Mouse (Mus musculus): ENCODE measurements around the gene Zzef1. TPM values are rescaled to one million over a fixed set of nuclear protein-coding genes. Genes with fewer than 3 reads are reported as not detected.

Gene Zzef1
- polyA plus RNA-seq, 1 experiment from 2014 or later: 18.0 TPM

DNA sequence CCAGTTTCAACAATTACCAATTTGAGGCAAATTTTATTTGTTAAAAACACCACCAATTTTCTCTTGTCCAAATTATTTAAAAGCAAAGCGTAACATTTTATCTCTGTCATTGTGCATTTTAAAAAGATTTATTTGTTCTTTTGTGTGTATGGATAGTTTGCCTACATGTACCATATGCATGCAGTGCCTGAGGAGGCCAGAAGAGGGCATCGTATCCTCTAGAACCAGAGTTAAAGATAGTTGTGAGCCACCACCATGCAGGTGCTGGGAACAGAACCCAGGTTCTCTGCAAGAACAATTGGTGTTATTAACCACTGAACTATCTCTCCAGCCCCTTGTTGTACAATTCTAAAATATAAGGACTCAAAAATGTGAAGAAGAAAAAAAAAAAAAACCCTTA, 18.2 kb downstream of the Zzef1 start:
- no peak for ATAC-seq (ENCODE audit: low FRiP score, low TSS enrichment)

DNA sequence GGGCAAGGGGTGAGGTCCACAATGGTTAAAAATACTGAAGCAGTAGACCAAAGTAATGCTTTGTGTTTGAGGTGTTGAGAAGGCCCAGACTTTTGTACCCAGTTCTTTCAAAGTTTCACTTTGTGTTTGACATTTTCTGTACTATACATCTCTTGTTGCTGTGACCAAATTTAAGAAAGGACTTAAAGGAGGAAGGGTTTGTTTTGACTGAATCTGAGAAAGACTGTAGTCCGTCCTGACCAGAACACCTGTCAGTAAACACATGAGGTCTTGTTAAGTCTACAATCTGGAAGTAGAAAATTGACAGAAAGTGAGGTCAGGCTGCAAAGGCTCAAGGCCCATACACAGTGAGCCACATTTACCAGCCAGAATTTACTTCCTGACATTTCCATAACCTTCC, 20.8 kb downstream of the Zzef1 start:
- H3K4me3 ChIP-seq (replicated peaks; ENCODE audit: low read depth, low read length): no peak overlapping the region
- no peaks in the 10 kb centered on the region for H3K4me1 ChIP-seq (ENCODE audit: control insufficient read depth, insufficient read depth, low read length)
- no peak for ATAC-seq (ENCODE audit: low FRiP score, low TSS enrichment)

More for the DNA sequence above, 18.2 kb downstream of the Zzef1 start:
- Histone ChIP-seq H3K9ac (replicated peaks; ENCODE audit: low read length) (no peak overlapping the region), H3K27me3 (ENCODE audit: control insufficient read depth, insufficient read depth, low read length) (no peaks in the 10 kb centered on the region), H3K4me1 (ENCODE audit: control insufficient read depth, insufficient read depth, low read length) (no peaks in the 10 kb centered on the region), H3K9me3 (ENCODE audit: control insufficient read depth, low read length) (no peaks in the 10 kb centered on the region), H3K27ac (replicated peaks; ENCODE audit: low read depth, low read length) (no peak overlapping the region), H3K4me3 (replicated peaks; ENCODE audit: low read depth, low read length) (no peak overlapping the region), H3K36me3 (ENCODE audit: control insufficient read depth, insufficient read depth, low read length) (peaks cover 11% of the 10 kb centered on the region; the same call in 1 of the 2 replicates), H3K4me2 (ENCODE audit: low read length) (no peak overlapping the region)
- WGBS: 83% methylated on average over 2 of the region's 2 CpGs
- DNase-seq: no peak

GRCm38 (mm10) chr11:72818067-72818466, 22.0 kb downstream of the Zzef1 start:
- DNase-seq (no peak), ATAC-seq (ENCODE audit: low FRiP score, low TSS enrichment) (no peak)
- 89% methylated on average over 7 of the region's 7 CpGs for WGBS
- Histone ChIP-seq H3K4me3 (replicated peaks; ENCODE audit: low read depth, low read length) (no peak overlapping the region), H3K4me1 (ENCODE audit: control insufficient read depth, insufficient read depth, low read length) (no peaks in the 10 kb centered on the region), H3K9ac (replicated peaks; ENCODE audit: low read length) (no peak overlapping the region), H3K9me3 (ENCODE audit: control insufficient read depth, low read length) (no peaks in the 10 kb centered on the region), H3K27me3 (ENCODE audit: control insufficient read depth, insufficient read depth, low read length) (no peaks in the 10 kb centered on the region), H3K36me3 (ENCODE audit: control insufficient read depth, insufficient read depth, low read length) (peaks cover 44% of the 10 kb centered on the region), H3K4me2 (ENCODE audit: low read length) (no peak overlapping the region), H3K27ac (replicated peaks; ENCODE audit: low read depth, low read length) (no peak overlapping the region)

More for the DNA sequence above, 20.8 kb downstream of the Zzef1 start:
- H3K36me3 ChIP-seq (ENCODE audit: control insufficient read depth, insufficient read depth, low read length): peaks cover 33% of the 10 kb centered on the region; the same call in 1 of the 2 replicates
- WGBS: 93% methylated on average over 1 of the region's 1 CpGs
- no peaks in the 10 kb centered on the region for H3K27me3 ChIP-seq (ENCODE audit: control insufficient read depth, insufficient read depth, low read length)
- no peaks in the 10 kb centered on the region for H3K9me3 ChIP-seq (ENCODE audit: control insufficient read depth, low read length)
- H3K9ac ChIP-seq (replicated peaks; ENCODE audit: low read length): no peak overlapping the region
- no peak overlapping the region for H3K27ac ChIP-seq (replicated peaks; ENCODE audit: low read depth, low read length)
- no peak overlapping the region for H3K4me2 ChIP-seq (ENCODE audit: low read length)
- no peak for DNase-seq

DNA sequence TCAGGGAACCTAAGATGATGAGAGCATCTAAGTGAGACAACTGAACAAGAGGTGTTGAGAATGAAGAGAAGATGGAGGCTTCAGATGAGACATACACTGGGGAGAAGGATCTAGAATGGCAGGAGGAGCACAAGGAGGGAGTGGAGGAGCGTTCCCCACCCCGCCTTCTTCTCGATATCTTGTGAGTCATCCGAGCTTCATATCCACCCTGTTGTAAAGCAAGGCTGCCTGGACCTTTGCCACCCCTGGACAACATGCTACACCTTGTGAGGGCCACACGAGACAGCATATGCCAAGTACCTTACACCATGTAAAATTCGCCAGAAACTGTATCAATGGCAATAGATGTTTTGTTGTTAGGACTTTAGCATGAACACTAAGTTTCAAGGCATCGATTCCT, 25.0 kb downstream of the Zzef1 start:
- no peak overlapping the region for H3K27ac ChIP-seq (replicated peaks; ENCODE audit: low read depth, low read length)
- WGBS: 93% methylated on average over 7 of the region's 7 CpGs
- peaks cover 69% of the 10 kb centered on the region for H3K36me3 ChIP-seq (ENCODE audit: control insufficient read depth, insufficient read depth, low read length)
- H3K4me1 ChIP-seq (ENCODE audit: control insufficient read depth, insufficient read depth, low read length): no peaks in the 10 kb centered on the region
- no peak overlapping the region for H3K4me3 ChIP-seq (replicated peaks; ENCODE audit: low read depth, low read length)
- H3K27me3 ChIP-seq (ENCODE audit: control insufficient read depth, insufficient read depth, low read length): no peaks in the 10 kb centered on the region
- no peak overlapping the region for H3K4me2 ChIP-seq (ENCODE audit: low read length)
- no peak for ATAC-seq (ENCODE audit: low FRiP score, low TSS enrichment)
- H3K9ac ChIP-seq (replicated peaks; ENCODE audit: low read length): no peak overlapping the region
- DNase-seq: no peak
- no peaks in the 10 kb centered on the region for H3K9me3 ChIP-seq (ENCODE audit: control insufficient read depth, low read length)

DNA sequence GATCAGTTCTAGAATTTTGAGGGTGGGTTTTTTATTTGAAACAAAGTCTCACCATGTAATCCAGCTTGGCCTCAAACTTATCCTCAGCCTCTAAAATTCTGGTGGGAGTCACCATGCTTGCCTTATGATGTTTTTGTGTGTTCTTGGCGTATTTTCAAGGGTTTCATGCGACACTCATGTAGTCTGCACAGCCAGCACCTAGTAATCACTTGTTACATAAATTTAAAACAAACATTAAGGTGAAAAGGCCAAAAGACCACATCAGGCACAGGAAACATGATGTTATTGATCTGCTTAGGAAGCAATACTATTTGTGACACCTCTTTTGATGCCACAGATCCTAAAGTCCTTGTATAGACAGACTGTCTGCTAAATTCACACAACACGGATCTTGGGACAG, 33.8 kb downstream of the Zzef1 start:
- DNase-seq: no peak
- no peak overlapping the region for H3K4me3 ChIP-seq (replicated peaks; ENCODE audit: low read depth, low read length)
- WGBS: 94% methylated on average over 3 of the region's 3 CpGs
- H3K36me3 ChIP-seq (ENCODE audit: control insufficient read depth, insufficient read depth, low read length): peaks cover 85% of the 10 kb centered on the region
- no peak for ATAC-seq (ENCODE audit: low FRiP score, low TSS enrichment)
- H3K4me1 ChIP-seq (ENCODE audit: control insufficient read depth, insufficient read depth, low read length): no peaks in the 10 kb centered on the region
- H3K27ac ChIP-seq (replicated peaks; ENCODE audit: low read depth, low read length): no peak overlapping the region
- H3K9me3 ChIP-seq (ENCODE audit: control insufficient read depth, low read length): no peaks in the 10 kb centered on the region
- H3K9ac ChIP-seq (replicated peaks; ENCODE audit: low read length): no peak overlapping the region
- H3K4me2 ChIP-seq (ENCODE audit: low read length): no peak overlapping the region
- no peaks in the 10 kb centered on the region for H3K27me3 ChIP-seq (ENCODE audit: control insufficient read depth, insufficient read depth, low read length)

DNA sequence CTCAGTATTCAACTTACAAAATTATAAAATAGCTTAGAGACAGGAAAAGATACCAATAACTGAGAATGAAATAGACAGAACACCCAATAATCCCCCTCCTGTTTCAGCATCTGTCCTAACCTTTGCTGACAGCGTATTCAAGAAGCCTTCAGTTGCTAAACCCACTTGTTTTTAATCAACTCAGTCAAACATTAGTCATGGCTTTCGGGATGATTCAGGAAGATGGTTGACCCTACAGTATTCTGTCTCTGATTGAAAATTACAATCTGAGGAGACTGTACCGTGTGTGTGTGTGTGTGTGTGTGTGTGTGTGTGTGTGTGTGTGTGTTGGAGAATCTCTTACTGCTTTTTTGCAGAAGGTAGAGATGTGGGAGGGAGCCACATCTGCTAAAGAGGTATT, 46.7 kb downstream of the Zzef1 start:
- no peak overlapping the region for H3K4me3 ChIP-seq (replicated peaks; ENCODE audit: low read depth, low read length)
- ATAC-seq (ENCODE audit: low FRiP score, low TSS enrichment) (no peak), DNase-seq (no peak)
- H3K4me1 ChIP-seq (ENCODE audit: control insufficient read depth, insufficient read depth, low read length): no peaks in the 10 kb centered on the region
- no peak overlapping the region for H3K27ac ChIP-seq (replicated peaks; ENCODE audit: low read depth, low read length)
- peaks cover 58% of the 10 kb centered on the region for H3K36me3 ChIP-seq (ENCODE audit: control insufficient read depth, insufficient read depth, low read length)
- no peaks in the 10 kb centered on the region for H3K9me3 ChIP-seq (ENCODE audit: control insufficient read depth, low read length)
- no peak overlapping the region for H3K4me2 ChIP-seq (ENCODE audit: low read length)
- WGBS: 89% methylated on average over 3 of the region's 3 CpGs
- H3K27me3 ChIP-seq (ENCODE audit: control insufficient read depth, insufficient read depth, low read length): no peaks in the 10 kb centered on the region
- H3K9ac ChIP-seq (replicated peaks; ENCODE audit: low read length): no peak overlapping the region

DNA sequence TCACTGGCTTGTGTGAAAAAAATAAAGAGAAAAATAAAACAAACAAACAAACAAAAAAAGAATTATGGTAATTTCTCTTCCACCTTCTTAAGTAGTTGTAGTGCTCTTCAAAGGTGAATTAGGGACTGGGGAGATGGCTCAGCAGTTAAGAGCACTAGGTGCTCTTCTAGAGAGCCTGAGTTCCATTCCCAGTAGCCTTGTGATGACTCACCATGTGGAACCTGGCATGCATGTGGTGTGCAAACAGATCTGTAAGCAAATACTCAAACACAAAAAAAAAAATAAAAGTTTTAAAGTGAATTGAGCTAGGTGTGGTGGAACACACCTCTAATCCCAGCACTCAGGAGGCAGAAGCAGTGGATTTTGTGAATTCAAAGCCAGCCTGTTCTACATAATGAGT, 47.5 kb downstream of the Zzef1 start:
- Histone ChIP-seq H3K27me3 (ENCODE audit: control insufficient read depth, insufficient read depth, low read length) (no peaks in the 10 kb centered on the region), H3K36me3 (ENCODE audit: control insufficient read depth, insufficient read depth, low read length) (peaks cover 65% of the 10 kb centered on the region), H3K9me3 (ENCODE audit: control insufficient read depth, low read length) (no peaks in the 10 kb centered on the region), H3K4me2 (ENCODE audit: low read length) (no peak overlapping the region), H3K27ac (replicated peaks; ENCODE audit: low read depth, low read length) (no peak overlapping the region), H3K4me1 (ENCODE audit: control insufficient read depth, insufficient read depth, low read length) (no peaks in the 10 kb centered on the region), H3K9ac (replicated peaks; ENCODE audit: low read length) (no peak overlapping the region), H3K4me3 (replicated peaks; ENCODE audit: low read depth, low read length) (no peak overlapping the region)
- DNase-seq (no peak), ATAC-seq (ENCODE audit: low FRiP score, low TSS enrichment) (no peak)

DNA sequence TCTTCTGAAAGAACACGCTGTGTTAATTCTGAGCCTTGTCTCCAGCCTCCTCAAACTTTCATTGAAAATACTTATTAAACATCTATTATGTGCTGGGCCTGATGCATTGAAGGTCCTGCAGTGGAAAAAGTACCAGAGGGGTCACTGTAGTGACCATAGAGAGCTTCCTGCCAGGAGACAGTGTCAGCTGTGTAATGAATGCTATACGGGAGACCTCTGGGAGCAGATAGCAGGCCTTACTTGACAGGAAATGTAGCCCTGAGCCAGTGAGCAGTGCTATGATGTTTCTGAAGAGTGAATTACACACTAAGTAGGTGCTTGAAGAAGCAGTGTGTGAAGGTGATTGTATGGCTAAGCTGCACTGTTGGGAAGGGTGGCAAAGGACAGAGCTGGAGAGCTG, 49.5 kb downstream of the Zzef1 start:
- no peak for ATAC-seq (ENCODE audit: low FRiP score, low TSS enrichment)
- Histone ChIP-seq H3K36me3 (ENCODE audit: control insufficient read depth, insufficient read depth, low read length) (peaks cover 64% of the 10 kb centered on the region), H3K27ac (replicated peaks; ENCODE audit: low read depth, low read length) (no peak overlapping the region), H3K9ac (replicated peaks; ENCODE audit: low read length) (no peak overlapping the region), H3K9me3 (ENCODE audit: control insufficient read depth, low read length) (no peaks in the 10 kb centered on the region), H3K4me2 (ENCODE audit: low read length) (no peak overlapping the region), H3K4me1 (ENCODE audit: control insufficient read depth, insufficient read depth, low read length) (no peaks in the 10 kb centered on the region), H3K4me3 (replicated peaks; ENCODE audit: low read depth, low read length) (no peak overlapping the region), H3K27me3 (ENCODE audit: control insufficient read depth, insufficient read depth, low read length) (no peaks in the 10 kb centered on the region)
- 97% methylated on average over 2 of the region's 2 CpGs for WGBS
- no peak for DNase-seq

GRCm38 (mm10) chr11:72846685-72847084, 50.7 kb downstream of the Zzef1 start:
- Histone ChIP-seq H3K4me1 (ENCODE audit: control insufficient read depth, insufficient read depth, low read length) (no peaks in the 10 kb centered on the region), H3K36me3 (ENCODE audit: control insufficient read depth, insufficient read depth, low read length) (peaks cover 71% of the 10 kb centered on the region), H3K27me3 (ENCODE audit: control insufficient read depth, insufficient read depth, low read length) (no peaks in the 10 kb centered on the region), H3K4me3 (replicated peaks; ENCODE audit: low read depth, low read length) (no peak overlapping the region), H3K4me2 (ENCODE audit: low read length) (no peak overlapping the region), H3K27ac (replicated peaks; ENCODE audit: low read depth, low read length) (no peak overlapping the region), H3K9me3 (ENCODE audit: control insufficient read depth, low read length) (no peaks in the 10 kb centered on the region), H3K9ac (replicated peaks; ENCODE audit: low read length) (no peak overlapping the region)
- DNase-seq (no peak), ATAC-seq (ENCODE audit: low FRiP score, low TSS enrichment) (no peak)

Data from midbrain, embryonic 14.5 days (tissue).